Mouse (Mus musculus): ENCODE data around the gene Prkg1.
A peak's percentile ranks its signal among the peaks of the same experiment; 100 is the strongest.

The Prkg1 gene

GRCm38 (mm10) chr19:31743241-31744045 is 21.4 kb downstream of the Prkg1 start:
- DNase-seq, result no peak

DNA sequence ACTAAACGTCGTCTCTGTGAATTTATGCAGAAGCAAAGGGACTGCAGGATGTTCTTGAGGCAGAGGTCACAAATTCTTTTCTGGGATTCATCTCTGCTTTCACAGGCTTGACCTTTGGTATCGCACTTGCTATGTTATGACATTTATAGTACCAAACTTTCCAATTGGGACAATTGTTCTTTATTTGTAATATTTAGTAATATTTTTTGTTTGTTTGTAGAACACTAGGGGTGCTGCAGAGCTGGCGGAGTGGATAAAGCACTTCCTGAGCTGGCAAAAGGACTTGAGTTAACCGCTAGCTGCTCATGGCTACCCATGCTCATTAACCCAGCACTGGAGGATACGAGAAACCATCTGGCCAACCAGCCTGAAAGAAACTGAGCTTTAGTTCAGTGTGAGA is 49.9 kb downstream of the Prkg1 start:
- no peak for DNase-seq

DNA sequence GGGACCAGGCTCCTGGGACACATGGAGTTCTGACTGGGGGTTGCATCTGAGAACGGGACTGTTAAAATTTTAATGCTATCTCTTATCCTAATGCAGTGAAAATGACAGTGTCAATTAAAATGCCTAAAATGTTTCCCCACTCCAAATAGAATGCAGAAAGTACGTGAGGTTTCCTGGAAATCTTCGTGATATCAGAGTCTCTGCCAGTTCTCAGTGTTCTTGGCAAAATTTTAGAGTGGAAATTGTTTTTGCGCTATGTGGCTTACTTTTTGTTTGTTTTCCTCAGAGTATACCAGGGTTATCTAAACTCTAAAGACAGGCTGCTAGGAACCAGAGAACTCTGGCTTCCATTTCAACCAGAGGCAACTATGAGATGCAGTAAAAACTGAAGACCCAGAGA is 50.4 kb downstream of the Prkg1 start:
- DNase-seq, result no peak

GRCm38 (mm10) chr19:31713321-31713720 is 51.5 kb downstream of the Prkg1 start:
- no peak for DNase-seq

- no peak for DNase-seq
Measured at GRCm38 (mm10) chr19:31710336-31710735, 54.5 kb downstream of the Prkg1 start.

DNA sequence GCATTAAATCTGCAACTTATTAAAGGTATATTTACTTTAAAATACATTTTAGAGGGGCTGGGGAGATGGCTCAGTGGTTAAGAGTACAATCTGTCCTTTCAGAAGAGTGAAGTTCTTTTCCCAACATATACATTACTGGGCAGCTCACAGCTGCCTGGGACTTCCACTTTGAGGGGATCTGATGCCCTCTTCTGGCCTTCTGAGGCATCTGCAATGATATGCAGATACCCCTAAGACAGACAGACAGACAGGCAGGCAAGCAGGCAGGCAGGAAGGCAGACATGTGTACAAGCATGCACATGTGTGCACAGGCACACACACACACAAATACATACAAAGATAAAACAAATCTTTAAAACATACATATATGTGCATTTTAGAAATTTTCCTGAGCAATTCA is 60.8 kb downstream of the Prkg1 start:
- DNase-seq, result no peak

- DNase-seq, result no peak
Measured at GRCm38 (mm10) chr19:31698916-31699315, 65.9 kb downstream of the Prkg1 start.

- peak in 1 of 2 experiments; percentile 31 for DNase-seq
Measured at GRCm38 (mm10) chr19:31680821-31681220, 84.0 kb downstream of the Prkg1 start.

DNA sequence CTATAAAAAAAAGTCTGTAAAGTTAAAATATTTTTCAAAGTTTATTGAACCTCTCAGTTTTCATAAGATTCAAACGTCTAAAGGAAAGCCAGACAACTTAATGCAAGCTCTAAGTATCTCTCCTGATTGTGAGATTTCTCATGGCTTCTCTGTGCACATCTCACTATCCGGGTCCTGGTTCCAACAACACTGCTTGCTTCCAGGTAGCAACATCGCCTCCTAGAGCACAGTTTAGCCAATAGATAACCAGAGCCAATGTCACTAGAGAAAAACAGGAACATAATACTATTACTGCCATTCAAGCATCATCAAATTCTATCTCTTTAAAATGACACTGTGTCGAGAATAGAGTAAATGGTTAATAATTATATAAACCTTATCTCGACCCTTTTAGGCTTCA is 86.5 kb downstream of the Prkg1 start:
- DNase-seq, result peak; percentile 19 to 30

DNA sequence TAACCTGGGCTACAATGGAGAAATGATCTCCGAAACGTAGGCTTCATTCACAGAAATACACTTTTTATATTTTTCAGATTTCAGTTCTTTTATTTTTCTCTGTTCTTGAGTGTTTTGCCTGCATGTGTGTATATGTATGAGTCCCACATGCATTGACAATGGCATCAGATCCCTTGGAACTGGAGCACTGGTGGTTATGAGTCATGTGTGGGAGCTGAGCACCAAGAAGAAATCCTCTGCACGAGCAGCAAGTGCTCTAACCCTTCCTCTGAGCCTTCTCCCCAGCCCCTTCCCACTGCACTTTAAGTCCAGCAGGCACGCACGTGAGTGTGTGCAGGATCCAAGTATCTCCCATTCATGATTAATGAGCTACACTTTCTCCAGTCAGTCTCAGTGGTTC is 93.1 kb downstream of the Prkg1 start:
- no peak for DNase-seq

- no peak for DNase-seq
Measured at GRCm38 (mm10) chr19:31665007-31665406, 99.8 kb downstream of the Prkg1 start.

- DNase-seq, result peak; percentile 62 to 69
Measured at GRCm38 (mm10) chr19:31664159-31664991, 100.5 kb downstream of the Prkg1 start.

GRCm38 (mm10) chr19:31663437-31664158 is 101.2 kb downstream of the Prkg1 start:
- peak; percentile 46 to 51 for DNase-seq

DNA sequence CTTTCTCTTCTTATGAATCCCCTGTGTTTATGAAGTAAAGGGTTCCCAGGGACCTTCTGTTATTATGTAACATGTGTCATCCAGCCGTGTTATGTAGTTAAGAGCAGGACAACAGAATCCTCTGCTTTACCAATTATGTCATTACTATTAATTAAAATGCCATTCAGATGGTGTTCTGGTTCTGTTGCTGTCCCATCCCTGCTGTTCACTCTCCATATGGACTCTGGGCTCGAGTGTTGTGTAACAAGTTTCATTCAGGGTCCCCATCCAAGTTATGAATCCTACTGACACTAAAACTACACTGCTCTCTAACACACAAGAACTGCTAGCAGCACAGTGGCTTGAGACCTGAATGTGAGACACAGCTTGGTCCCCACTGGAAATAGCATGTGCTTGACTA is 102.0 kb downstream of the Prkg1 start:
- DNase-seq, result peak in 1 of 2 experiments; percentile 7

DNA sequence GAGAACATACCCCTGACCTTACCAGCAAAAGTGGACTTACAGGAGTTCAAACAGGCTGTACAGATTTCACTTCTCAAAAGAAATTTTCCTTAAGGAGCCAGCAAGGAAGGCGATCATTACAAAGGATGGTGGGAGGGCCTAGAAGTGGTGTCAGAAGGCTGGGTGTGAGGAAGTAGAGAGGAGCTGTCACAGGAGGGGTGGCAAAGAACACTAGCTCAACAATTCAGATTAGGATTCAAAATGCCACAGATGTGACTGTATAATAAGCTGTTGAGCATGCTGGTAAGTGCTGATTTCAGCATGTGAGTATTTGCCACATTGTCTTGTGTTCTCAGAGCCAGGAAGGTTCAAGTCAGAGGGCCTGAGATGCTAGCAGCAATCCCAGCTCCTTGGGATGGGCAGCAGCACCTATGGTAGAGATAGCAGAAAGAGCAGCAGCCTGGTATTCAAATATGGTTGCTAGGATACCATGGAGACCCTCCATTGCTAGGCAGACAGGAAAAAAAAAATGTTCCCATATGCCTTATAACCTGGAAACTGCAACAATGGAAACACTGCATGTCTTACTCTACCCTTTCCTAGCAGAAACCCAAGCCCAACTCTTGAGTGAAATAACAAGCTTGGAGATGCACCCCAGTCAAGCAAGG is 106.0 kb downstream of the Prkg1 start:
- DNase-seq, result no peak

GRCm38 (mm10) chr19:31656256-31656655 is 108.6 kb downstream of the Prkg1 start:
- DNase-seq, result no peak

GRCm38 (mm10) chr19:31655826-31656225 is 109.0 kb downstream of the Prkg1 start:
- no peak for DNase-seq

DNA sequence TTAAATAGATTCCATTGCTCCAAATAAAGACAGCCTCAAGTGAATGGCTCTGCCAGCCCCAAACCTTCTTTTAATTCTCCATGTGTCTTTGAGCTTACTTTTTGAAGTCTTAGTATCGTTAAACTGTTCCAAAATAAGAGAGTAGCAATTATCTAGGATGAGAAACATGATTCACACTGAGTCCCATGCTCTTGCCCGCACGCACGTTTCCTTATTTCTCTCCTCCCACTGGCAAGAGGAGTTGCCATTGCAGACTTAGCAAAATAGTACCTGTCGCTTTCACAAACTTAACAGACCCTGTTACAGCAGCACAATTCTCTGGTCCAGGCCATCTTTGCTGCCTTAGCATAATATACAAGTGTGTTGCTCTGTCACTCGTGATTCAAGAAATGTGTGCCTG is 110.8 kb downstream of the Prkg1 start:
- DNase-seq, result no peak

GRCm38 (mm10) chr19:31650452-31650851 is 114.4 kb downstream of the Prkg1 start:
- DNase-seq, result no peak

GRCm38 (mm10) chr19:31647492-31647891 is 117.3 kb downstream of the Prkg1 start:
- peak; percentile 28 to 47 for DNase-seq

GRCm38 (mm10) chr19:31630899-31631869 is 133.6 kb downstream of the Prkg1 start:
- no peak for DNase-seq

DNA sequence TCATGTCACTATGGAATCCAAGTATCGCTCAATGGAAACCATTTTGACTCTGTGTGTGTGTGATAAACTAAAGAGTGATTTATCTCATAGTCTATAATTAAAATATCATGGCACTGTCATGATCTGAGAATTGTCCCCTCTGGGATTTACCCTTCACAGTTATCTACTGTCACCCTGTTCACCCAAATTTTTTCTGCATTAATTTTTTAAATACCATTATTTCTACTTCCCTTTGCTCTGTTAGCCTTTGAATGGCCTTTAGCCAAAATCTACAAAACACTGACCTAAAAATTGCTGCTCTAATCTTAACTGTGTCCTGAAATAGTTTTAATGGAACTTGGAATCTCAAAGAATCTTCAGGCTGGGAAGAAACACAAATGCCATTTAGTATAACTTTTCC is 143.1 kb downstream of the Prkg1 start:
- no peak for DNase-seq
